Mouse (Mus musculus) stomach, postnatal 0 days (tissue): Measurements from ENCODE around the gene Tns3. TPM values are rescaled to one million over a fixed set of nuclear protein-coding genes. Genes with fewer than 3 reads are reported as not detected.
A peak's percentile ranks its signal among the peaks of the same experiment; 100 is the strongest.

Experiments
- ATAC-seq: fragments of 200-750 bp; cut with Nextera tagmentation; 2 replicates; pipeline ENCODE4 v1.8.0; 2017; ENCODE audit not compliant: low FRiP score, low TSS enrichment
- DNase-seq: peaks from one replicate; pipeline ENCODE4 v3.0.0-alpha.2; 2016; ENCODE audit warnings: low spot score
- H3K27ac ChIP-seq: fragments of 300-500 bp; sonication (generic); replicated peaks from 2 replicates; pipeline ENCODE4 v1.5.1; 2014; ENCODE audit warnings: mild to moderate bottlenecking, control low read depth
- H3K27me3 ChIP-seq: fragments of 300-500 bp; sonication (generic); 2 replicates; pipeline ENCODE4 v1.6.1; 2014; ENCODE audit warnings: low read length; ENCODE audit not compliant: control insufficient read depth, insufficient read depth
- H3K36me3 ChIP-seq: fragments of 300-500 bp; sonication (generic); 2 replicates; pipeline ENCODE4 v1.6.1; 2014; ENCODE audit warnings: low read length, mixed read lengths; ENCODE audit not compliant: control insufficient read depth, insufficient read depth
- H3K4me1 ChIP-seq: fragments of 300-500 bp; sonication (generic); replicated peaks from 2 replicates; pipeline ENCODE4 v1.6.1; 2014; ENCODE audit warnings: antibody characterized with exemption; ENCODE audit not compliant: control insufficient read depth, insufficient read depth
- H3K4me2 ChIP-seq: fragments of 300-500 bp; sonication (generic); replicated peaks from 2 replicates; pipeline ENCODE4 v1.6.1; 2014; ENCODE audit warnings: low read depth, mild to moderate bottlenecking, control low read depth, moderate library complexity
- H3K4me3 ChIP-seq: fragments of 300-500 bp; sonication (generic); 2 replicates; pipeline ENCODE4 v1.5.1; 2014; ENCODE audit warnings: low read depth, low read length, control low read depth
- H3K9ac ChIP-seq: fragments of 300-500 bp; sonication (generic); 2 replicates; pipeline ENCODE4 v1.6.1; 2014; ENCODE audit warnings: mild to moderate bottlenecking, low read length, control low read depth, mixed read lengths
- H3K9me3 ChIP-seq: fragments of 300-500 bp; sonication (generic); 2 replicates; pipeline ENCODE4 v1.6.1; 2016; ENCODE audit warnings: low read length; ENCODE audit not compliant: control insufficient read depth
- CTCF ChIP-seq: IDR thresholded peaks from 2 replicates; pipeline ENCODE4 v1.5.1; 2016; ENCODE audit warnings: antibody characterized with exemption, low read depth, mild to moderate bottlenecking, moderate library complexity
- EP300 ChIP-seq: optimal IDR thresholded peaks from 2 replicates; pipeline ENCODE3; 2016; ENCODE audit warnings: antibody characterized with exemption
- WGBS: fragments of 180-500 bp; shearing (Covaris S2); extraction: QIAGEN DNeasy Blood & Tissue Kit; methylation state at CpG from one replicate; pipeline ENCODE4 v1.1.7; 2014; 5-methylcytosine and 5-hydroxymethylcytosine counted together
- polyA plus RNA-seq: library from polyadenylated mRNA; unstranded; fragments of >200 nt; fragmentation: Nextera tagmentation; extraction: Ambion mirVana; gene quantifications from 2 replicates; pipeline ENCODE4 v1.2.1, GENCODE M21; 2015

Tns3 gene
- polyA plus RNA-seq, 1 experiment from 2014 or later, result 10.4 TPM

GRCm38 (mm10) chr11:8659061-8659460 is 5.3 kb downstream of the Tns3 start:
- TF ChIP-seq EP300 (no peak), CTCF (no peak)
- Histone ChIP-seq H3K36me3 (no peaks in the 10 kb centered on the region), H3K27me3 (no peaks in the 10 kb centered on the region), H3K4me2 (no peak overlapping the region), H3K4me3 (no peak overlapping the region), H3K27ac (0 out of 2 replicates have a peak overlapping the region, but pooled peaks have one; percentile 1), H3K4me1 (no peaks in the 10 kb centered on the region; the same call in 1 of the 2 replicates), H3K9me3 (no peaks in the 10 kb centered on the region), H3K9ac (no peak overlapping the region)
- WGBS, result 38% methylated on average over 6 of the region's 6 CpGs
- ATAC-seq (no peak), DNase-seq (no peak)

- 76% methylated on average over 8 of the region's 8 CpGs for whole genome bisulfite sequencing
- TF ChIP-seq EP300, result no peak
- no peak for TF ChIP-seq CTCF
- ATAC-seq (no peak), DNase-seq (no peak)
- Histone ChIP-seq H3K27ac (no peak overlapping the region), H3K4me3 (no peak overlapping the region), H3K36me3 (no peaks in the 10 kb centered on the region), H3K27me3 (no peaks in the 10 kb centered on the region), H3K4me1 (no peaks in the 10 kb centered on the region; the same call in none of the 2 replicates), H3K9ac (no peak overlapping the region), H3K9me3 (no peaks in the 10 kb centered on the region), H3K4me2 (no peak overlapping the region)
Observed at GRCm38 (mm10) chr11:8657493-8657892, 6.8 kb downstream of the Tns3 start.

- Histone ChIP-seq H3K4me2 (no peak overlapping the region), H3K4me1 (peaks cover 4% of the 10 kb centered on the region), H3K27ac (peak overlapping the region; percentile 69), H3K4me3 (no peak overlapping the region), H3K27me3 (no peaks in the 10 kb centered on the region), H3K36me3 (no peaks in the 10 kb centered on the region), H3K9ac (no peak overlapping the region), H3K9me3 (no peaks in the 10 kb centered on the region)
- ATAC-seq, result peak; percentile 28; the same call in 1 of the 2 replicates
- DNase-seq, result peak; percentile 41
- TF ChIP-seq EP300, result no peak
- TF ChIP-seq CTCF, result no peak
- WGBS, result 40% methylated on average over 12 of the region's 12 CpGs
Observed at GRCm38 (mm10) chr11:8656448-8657393, 7.6 kb downstream of the Tns3 start.

- H3K4me1 ChIP-seq, result peaks cover 7% of the 10 kb centered on the region
- peak overlapping the region; percentile 65; the same call in 1 of the 2 replicates for H3K27ac ChIP-seq
- peak; percentile 78 for ATAC-seq
- H3K4me2 ChIP-seq, result no peak overlapping the region
- peak; percentile 66 for DNase-seq
- no peak overlapping the region for H3K9ac ChIP-seq
- H3K36me3 ChIP-seq, result no peaks in the 10 kb centered on the region
- no peaks in the 10 kb centered on the region for H3K27me3 ChIP-seq
- TF ChIP-seq EP300, result no peak
- no peak for TF ChIP-seq CTCF
- no peak overlapping the region for H3K4me3 ChIP-seq
- no peaks in the 10 kb centered on the region for H3K9me3 ChIP-seq
- WGBS, result 50% methylated on average over 13 of the region's 13 CpGs
Observed at GRCm38 (mm10) chr11:8653800-8654295, 10.5 kb downstream of the Tns3 start.

- ATAC-seq, result no peak
- no peak for DNase-seq
- WGBS, result 46% methylated on average over 10 of the region's 10 CpGs
- H3K4me1 ChIP-seq, result peaks cover 7% of the 10 kb centered on the region
- no peak overlapping the region for H3K4me3 ChIP-seq
- no peak overlapping the region for H3K9ac ChIP-seq
- H3K4me2 ChIP-seq, result no peak overlapping the region
- no peaks in the 10 kb centered on the region for H3K9me3 ChIP-seq
- TF ChIP-seq EP300 (no peak), CTCF (0 out of 2 replicates have a peak, but pooled peaks have one; percentile 19)
- H3K36me3 ChIP-seq, result no peaks in the 10 kb centered on the region
- H3K27ac ChIP-seq, result peak overlapping the region; percentile 18; the same call in 1 of the 2 replicates
- no peaks in the 10 kb centered on the region for H3K27me3 ChIP-seq
Observed at GRCm38 (mm10) chr11:8652792-8653645, 11.3 kb downstream of the Tns3 start.
